Mouse (Mus musculus) thymus, postnatal 14 days (tissue): ENCODE results near the gene Gcnt2.
"Not testable (repeated sequence)": the region's sequence is repeated elsewhere in the genome, so short reads cannot be mapped to it uniquely, and the experiment has no call there.

Experiments used
- DNase-seq: peaks from one replicate; pipeline ENCODE4 v3.0.0; 2021

Gene Gcnt2

DNA sequence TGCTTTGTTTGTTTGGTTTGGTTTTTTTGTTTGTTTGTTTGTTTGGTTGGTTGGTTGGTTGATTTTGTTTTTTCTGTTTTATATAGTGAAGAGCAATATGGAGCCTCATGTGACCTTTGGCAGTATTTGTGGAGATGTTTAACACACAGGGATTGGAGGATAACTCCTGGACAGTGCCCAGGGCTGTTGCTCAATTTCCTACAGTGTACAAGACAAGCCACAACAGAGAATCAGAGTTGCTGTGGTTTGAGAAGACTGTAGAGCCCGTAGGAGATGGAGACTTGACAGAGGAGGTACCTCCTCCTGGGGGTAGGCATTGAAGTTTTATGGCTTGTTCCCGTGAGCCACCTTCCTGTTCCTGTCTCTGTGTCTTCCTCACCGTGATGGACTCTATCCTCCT, 87.0 kb downstream of the Gcnt2 start:
- no peak for DNase-seq

DNA sequence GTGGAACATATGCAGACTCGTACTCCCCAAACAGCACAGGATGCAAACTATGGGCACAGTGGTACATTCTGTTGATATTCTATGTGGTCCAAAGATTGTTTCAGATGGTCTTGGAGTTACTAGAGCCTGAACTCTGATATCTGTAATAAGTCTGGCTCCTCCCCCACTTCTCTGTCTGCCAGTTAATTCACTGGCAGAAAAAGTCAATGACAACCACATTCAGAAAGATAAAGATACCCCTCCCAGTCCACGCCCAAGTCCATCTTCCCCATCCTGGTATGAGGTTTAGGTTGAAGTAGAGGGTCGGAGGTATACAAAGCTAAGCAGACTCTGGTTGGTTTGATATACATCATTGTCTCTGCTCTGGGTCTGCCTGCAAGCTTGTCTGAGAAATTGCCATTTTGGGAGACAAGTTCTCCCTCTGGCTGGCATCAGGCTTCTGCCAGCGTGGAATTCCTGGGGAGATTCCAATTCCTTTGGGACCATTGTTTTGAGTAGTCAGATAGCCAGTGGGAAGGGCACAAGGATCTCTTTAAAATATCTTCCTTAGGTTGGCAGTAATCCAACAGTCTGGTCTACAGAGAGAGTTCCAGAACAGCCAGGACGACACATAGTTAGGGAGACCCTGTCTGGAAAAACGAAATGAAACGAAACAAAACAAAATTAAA, 88.1 kb downstream of the Gcnt2 start:
- no peak for DNase-seq

- DNase-seq = no peak
These were observed 91.9 kb downstream of the Gcnt2 start for GRCm38 (mm10) chr13:40951386-40951976.

- DNase-seq = no peak
These were observed 93.7 kb downstream of the Gcnt2 start for GRCm38 (mm10) chr13:40953231-40953630.

- no peak for DNase-seq
These were observed 96.2 kb downstream of the Gcnt2 start for GRCm38 (mm10) chr13:40955773-40956172.

DNA sequence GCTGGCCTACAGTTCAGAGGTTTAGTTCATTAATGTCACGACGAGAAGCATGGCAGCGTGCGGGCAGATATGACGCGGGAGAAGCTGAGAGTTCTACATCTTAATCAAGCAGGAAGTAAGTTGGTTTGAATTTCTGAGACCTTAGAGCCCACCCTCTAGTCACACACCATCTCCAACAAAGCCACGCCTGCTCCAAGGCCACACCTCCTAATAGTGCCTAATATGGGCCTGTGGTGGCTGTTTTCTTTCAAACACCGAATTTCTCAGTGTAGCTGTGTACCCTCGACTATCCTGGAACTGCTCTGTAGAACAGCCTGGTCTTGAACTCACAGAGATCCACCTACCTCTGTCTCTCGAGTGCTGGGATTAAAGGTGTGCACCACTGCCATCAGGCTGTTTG, 108.1 kb downstream of the Gcnt2 start:
- no peak for DNase-seq

GRCm38 (mm10) chr13:40968564-40968963, 109.0 kb downstream of the Gcnt2 start:
- DNase-seq = no peak

- DNase-seq = no peak
These were observed 110.3 kb downstream of the Gcnt2 start for GRCm38 (mm10) chr13:40969761-40970390.

DNA sequence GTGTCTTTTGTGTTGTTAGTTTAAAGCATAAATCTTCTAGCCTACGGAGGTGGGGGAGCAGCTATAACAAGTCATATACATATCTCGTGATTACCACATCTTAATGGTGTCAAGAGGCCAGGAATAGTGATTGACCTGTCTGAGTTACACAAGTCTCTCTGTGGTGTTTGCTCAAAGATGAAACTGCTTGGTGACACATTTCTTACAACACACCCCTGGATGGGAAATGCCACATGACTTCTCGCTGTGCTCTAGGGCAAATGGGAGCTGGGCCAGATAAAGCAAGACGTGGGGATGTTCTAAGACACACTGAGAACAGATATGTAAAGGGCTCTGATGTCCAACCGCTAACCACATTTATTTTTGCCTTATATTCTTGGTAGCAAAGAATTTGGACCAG, 111.7 kb downstream of the Gcnt2 start:
- peak; percentile 21 for DNase-seq

- DNase-seq = peak; percentile 89
These were observed 112.3 kb downstream of the Gcnt2 start for GRCm38 (mm10) chr13:40971831-40972230.

- DNase-seq = peak; percentile 10
These were observed 113.4 kb downstream of the Gcnt2 start for GRCm38 (mm10) chr13:40972976-40973375.

GRCm38 (mm10) chr13:40977609-40978008, 118.1 kb downstream of the Gcnt2 start:
- DNase-seq = peak; percentile 73

DNA sequence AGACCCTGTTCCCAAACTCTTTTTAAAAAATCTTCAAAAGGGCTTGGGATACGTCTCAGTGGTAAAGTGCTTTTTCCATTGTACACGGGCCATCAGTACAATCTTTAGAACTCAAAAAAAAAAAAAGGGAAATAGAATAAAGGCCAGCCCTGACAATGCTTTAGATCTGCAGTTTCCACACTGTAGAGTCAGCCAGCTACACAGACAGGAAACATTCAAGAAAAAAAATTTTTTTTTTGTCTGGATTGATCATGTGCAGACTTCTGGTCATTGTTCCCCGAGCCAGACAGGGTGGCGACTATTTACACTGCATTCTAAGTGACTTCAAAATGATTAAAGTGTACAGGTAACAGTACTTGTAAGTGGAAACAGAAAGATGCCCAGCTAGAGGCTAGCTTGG, 119.1 kb downstream of the Gcnt2 start:
- DNase-seq = no peak

- no peak for DNase-seq
These were observed 119.8 kb downstream of the Gcnt2 start for GRCm38 (mm10) chr13:40979321-40979720.

GRCm38 (mm10) chr13:40982759-40983158, 123.2 kb downstream of the Gcnt2 start:
- DNase-seq = no peak

DNA sequence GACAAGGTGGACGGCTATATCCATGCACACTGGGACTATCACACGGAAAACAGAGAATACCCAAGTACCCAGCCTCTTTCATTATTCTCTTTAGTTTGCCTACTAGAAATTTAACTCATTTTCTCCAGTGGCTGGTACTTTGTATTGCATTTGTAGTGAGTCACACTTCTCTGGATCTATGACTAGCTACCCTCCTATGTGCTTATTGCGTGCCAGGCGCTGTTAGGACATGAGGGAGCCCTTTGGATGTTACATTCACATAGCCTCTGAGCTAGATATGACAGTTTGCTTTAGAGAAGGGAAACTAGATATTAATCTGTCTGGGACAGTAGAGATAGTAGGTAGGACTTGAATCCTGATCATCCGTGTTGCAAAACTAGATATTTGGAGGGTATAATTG, 126.5 kb downstream of the Gcnt2 start:
- no peak for DNase-seq

DNA sequence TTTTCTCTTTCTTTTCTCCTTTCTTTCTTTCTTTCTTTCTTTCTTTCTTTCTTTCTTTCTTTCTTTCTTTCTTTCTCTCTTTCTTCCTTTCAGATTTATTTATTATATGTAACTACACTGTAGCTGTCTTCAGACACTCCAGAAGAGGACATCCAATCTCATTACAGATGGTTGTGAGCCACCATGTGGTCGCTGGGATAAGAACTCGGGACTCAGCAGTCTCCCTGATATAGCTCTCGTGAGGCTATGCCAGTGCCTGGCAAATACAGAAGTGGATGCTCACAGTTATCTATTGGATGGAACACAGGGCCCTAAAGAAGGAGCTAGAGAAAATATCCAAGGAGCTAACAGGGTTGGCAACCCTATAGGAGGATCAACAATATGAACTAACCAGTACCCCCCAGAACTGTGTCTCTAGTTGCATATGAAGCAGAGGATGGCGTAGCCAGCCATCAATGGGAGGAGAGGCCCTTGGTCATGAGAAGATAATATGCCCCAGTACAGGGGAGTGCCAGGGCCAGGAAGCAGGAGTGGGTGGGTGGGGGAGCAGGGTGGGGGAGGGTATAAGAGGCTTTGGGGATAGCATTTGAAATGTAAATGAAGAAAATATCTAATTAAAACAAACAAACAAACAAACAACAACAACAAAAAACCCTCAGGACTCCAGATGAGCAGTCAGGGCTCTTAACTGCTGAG, 128.2 kb downstream of the Gcnt2 start:
- DNase-seq = not testable (repeated sequence)

DNA sequence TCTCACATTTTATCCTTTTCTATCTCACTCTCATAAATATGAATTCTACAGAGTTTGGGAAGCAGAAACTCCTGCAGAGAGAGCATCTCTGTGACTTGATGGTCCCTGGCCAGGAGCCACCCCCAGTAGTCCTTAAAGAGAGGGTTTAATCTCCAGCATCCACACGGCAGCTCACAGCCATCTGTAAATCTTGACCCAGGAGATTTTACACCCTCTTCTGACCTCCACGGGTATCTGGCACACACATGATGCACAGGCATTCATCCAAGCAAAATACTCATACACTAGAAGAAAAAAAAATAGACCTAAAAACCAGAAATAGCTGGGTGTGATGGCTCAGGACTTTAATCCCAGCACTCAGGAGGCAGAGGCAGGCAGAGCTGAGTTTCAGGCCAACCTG, 128.9 kb downstream of the Gcnt2 start:
- DNase-seq = no peak

DNA sequence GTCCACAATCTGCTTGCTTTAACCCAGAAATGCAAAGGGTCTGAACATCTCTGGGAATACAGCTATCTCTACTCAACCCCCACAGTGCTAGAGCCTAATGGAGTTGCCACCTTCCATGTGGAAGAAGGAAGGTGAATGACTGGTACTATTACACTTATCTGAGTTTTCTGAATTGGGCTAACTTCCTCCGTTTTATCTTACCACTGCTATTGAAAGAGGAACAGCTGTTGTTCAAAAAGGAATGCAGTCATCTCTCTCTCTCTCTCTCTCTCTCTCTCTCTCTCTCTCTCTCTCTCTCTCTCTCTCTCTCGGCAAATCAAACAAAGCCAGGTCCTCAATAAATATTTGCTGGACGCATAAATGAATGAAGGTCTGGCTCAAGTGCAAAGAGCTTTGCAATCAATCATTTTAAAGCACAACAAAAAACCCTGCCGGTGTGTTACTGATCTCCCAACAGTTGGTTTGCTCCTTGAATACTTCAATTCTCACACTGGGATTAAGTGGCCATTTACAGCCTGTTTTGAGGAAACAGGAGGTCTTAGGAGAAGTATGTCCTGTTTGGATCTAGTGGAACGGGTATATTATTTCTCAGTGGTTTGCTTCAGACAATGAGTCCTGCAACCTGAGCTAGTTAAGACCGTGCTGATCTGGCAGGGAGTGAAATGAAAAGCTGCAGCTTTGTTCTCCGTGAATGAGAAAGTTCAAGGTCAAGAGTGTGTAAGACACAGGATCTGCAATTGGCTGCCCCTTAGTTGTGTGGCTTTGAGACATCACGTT, 135.1 kb downstream of the Gcnt2 start:
- no peak for DNase-seq

- not testable (repeated sequence) for DNase-seq
These were observed 139.0 kb downstream of the Gcnt2 start for GRCm38 (mm10) chr13:40998537-40998936.

DNA sequence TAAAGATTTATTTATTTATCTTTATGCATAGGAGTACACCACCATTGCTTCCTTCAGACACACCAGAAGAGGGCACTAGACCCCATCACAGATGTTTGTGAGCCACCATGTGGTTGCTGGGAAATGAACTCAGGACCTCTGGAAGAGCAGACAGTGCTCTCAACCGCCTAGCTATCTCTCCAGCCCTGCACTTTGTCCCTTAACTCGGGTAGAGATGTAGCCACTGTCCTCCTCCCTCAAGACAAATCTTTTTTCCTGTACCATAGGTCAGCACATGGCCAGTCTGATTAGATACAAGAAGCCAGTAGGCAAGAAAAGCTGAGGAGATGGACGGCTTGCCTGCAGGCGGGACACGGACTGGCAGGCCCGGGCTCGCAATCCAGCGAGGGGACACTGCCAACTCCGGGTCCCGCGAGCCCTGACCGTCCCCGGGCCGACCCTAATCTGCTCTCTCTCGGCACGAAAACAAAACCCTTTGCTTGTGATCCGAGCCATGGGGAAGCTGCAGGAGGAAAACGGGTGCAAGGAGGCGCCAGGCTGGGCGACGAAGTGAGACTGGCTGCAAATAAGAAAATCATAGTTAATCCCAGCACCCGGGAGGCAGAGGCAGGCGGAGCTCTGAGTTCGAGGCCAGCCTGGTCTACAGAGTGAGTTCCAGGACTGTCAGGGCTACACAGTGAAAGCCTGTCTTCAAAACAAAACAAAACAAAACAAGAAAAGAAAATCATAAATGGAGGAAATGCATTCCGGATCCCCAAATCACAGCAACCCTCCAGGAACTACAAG, 140.8 kb downstream of the Gcnt2 start:
- DNase-seq = peak; percentile 43
